Mouse (Mus musculus) bone marrow macrophage, adult 2 months (primary cell): ENCODE data around the gene Gtf2f2. TPM values are rescaled to one million over a fixed set of nuclear protein-coding genes. Genes with fewer than 3 reads are reported as not detected.

Source experiments
- H3K27ac ChIP-seq: 2 replicates; pipeline ENCODE4 v1.5.1; 2012; ENCODE audit warnings: low read depth, low read length; ENCODE audit not compliant: insufficient read depth
- H3K4me1 ChIP-seq: 2 replicates; pipeline ENCODE4 v1.6.1; 2012; ENCODE audit warnings: low read length; ENCODE audit not compliant: control insufficient read depth, insufficient read depth
- H3K4me3 ChIP-seq: 2 replicates; pipeline ENCODE4 v1.5.1; 2012; ENCODE audit warnings: mild to moderate bottlenecking, low read length, moderate library complexity; ENCODE audit not compliant: insufficient read depth
- CTCF ChIP-seq: IDR thresholded peaks from 2 replicates; pipeline ENCODE4 v1.5.1; 2012; ENCODE audit warnings: low read depth, mild to moderate bottlenecking, low read length, moderate library complexity
- POLR2A ChIP-seq: IDR thresholded peaks from 2 replicates; pipeline ENCODE4 v1.6.1; 2012; ENCODE audit warnings: mild to moderate bottlenecking, low read depth, low read length, borderline replicate concordance
- polyA plus RNA-seq: library from polyadenylated mRNA; stranded (reverse); fragments of >200 nt; gene quantifications from 2 replicates; pipeline ENCODE4 v1.2.4, GENCODE M21; 2012; ENCODE audit not compliant: missing spikeins, insufficient read depth, insufficient read length

Gtf2f2 gene
- polyA plus RNA-seq, 1 experiment, result 15.7 TPM

GRCm38 (mm10) chr14:76001781-76002180 is 8.9 kb downstream of the Gtf2f2 start:
- Histone ChIP-seq H3K27ac (no peak overlapping the region), H3K4me3 (no peak overlapping the region), H3K4me1 (peaks cover 9% of the 10 kb centered on the region)
- TF ChIP-seq CTCF, result no peak
- no peak for TF ChIP-seq POLR2A

DNA sequence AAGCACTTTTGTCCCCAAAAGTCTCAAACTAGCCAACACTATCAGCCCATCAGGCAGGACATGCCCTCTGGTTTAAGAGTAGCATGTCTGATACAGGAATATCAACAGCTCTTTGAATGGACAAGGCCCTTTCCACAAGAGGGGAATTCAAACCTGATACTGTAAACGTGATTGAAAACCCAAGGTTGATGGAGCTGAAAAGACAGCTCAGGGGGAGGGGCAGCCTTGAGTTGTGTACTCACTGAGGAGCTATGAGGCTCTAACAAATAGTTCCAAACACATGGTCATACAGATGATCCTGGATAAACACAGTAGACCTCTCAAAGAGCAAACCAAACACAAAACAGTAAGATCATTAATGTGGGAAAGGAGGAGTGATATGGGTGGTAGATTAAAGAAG is 12.6 kb downstream of the Gtf2f2 start:
- TF ChIP-seq POLR2A (no peak), CTCF (no peak)
- no peak overlapping the region for H3K27ac ChIP-seq
- no peak overlapping the region for H3K4me3 ChIP-seq
- H3K4me1 ChIP-seq, result peaks cover 9% of the 10 kb centered on the region

DNA sequence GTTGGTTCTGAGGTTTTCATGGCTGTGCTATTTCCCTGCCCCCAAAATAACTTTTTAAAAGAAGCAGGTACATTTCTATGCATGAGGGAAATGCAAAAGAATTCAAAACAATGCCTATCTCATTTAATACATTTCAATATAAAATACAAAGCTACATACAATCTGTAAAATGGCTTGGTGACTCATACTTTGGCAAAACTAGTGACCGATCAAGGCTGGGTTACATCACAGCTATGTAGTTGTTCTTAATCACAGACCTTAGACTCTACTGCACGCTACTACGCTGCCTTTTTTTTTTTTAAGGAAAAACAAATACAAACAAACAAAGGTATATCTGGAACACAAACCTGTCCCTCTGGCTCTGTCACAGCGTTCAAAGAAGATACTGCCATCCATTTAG is 18.3 kb downstream of the Gtf2f2 start:
- Histone ChIP-seq H3K27ac (no peak overlapping the region), H3K4me1 (peaks cover 2% of the 10 kb centered on the region; the same call in 1 of the 2 replicates), H3K4me3 (no peak overlapping the region)
- TF ChIP-seq POLR2A, result no peak
- no peak for TF ChIP-seq CTCF

GRCm38 (mm10) chr14:75990936-75991335 is 19.7 kb downstream of the Gtf2f2 start:
- TF ChIP-seq CTCF, result no peak
- no peak for TF ChIP-seq POLR2A
- Histone ChIP-seq H3K27ac (no peak overlapping the region), H3K4me1 (peaks cover 2% of the 10 kb centered on the region; the same call in 1 of the 2 replicates), H3K4me3 (no peak overlapping the region)

DNA sequence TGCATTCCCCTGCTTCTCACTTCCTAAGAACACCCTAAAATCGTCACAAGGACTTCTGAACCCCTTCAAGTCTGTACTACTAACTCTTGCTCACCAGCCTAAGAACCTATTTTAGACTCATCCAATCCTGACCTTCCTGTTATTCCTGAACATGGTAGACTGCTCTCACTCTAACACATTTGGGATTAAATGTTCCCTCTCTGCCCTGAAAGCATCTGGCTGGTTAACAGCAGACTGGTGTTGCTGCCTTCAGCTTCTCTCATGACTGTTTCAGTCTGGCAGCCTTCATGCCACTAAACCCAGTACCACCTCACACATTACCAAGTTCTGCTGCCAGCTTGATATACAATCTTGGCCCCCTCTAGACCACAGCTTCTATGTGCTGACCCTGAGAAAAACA is 21.5 kb downstream of the Gtf2f2 start:
- Histone ChIP-seq H3K27ac (no peak overlapping the region), H3K4me1 (peaks cover 11% of the 10 kb centered on the region), H3K4me3 (no peak overlapping the region)
- no peak for TF ChIP-seq CTCF
- no peak for TF ChIP-seq POLR2A

DNA sequence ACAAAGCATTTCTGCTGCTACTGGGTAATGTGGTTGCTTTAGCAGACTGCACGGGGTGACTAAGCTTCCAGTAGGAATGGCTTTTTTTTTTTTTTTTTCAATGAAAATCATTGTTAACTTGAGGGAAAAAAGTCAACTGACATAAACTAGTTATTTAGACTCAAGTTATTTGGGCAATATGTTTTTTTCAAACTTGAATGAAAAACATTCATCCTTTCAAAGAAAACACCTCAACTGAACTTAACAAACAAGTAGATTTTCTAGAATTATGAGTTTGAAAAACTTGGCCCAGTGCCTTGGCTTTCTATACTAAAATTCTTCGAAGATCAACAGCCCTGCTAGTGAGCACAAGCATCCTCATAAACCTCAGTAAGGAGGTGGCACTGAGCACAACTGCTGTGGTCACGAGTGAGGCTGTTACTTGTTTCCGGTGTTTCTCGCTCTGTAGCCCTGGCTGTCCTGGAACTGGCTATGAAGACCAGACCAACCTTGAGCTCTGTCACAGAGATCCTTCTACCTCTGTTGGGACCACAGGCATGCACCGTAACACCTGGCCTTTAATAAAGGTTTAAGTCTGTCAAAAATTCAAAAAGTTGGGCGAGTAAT is 23.7 kb downstream of the Gtf2f2 start:
- TF ChIP-seq CTCF, result no peak
- no peak for TF ChIP-seq POLR2A
- H3K4me3 ChIP-seq, result no peak overlapping the region
- no peak overlapping the region for H3K27ac ChIP-seq
- peaks cover 13% of the 10 kb centered on the region for H3K4me1 ChIP-seq

DNA sequence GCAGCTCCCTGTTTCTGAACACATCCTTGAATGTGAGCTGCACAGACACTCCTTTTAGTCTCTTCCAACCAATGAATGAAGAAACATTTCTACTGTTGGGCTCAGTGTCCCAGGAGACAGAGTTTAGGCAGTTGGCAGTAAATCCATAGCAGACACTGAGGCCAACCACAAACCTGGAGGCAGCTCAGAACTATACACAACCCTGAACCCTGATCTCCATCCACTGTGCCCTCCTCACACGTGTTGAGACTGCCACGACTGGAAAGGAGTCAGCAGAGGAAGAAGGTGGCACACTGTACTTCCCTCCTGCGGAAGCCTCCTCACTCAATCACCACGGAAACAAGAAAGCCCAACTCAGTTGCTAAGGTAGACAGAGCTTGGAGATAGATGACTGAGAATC is 25.6 kb downstream of the Gtf2f2 start:
- no peak for TF ChIP-seq CTCF
- no peak for TF ChIP-seq POLR2A
- Histone ChIP-seq H3K4me1 (peaks cover 11% of the 10 kb centered on the region), H3K27ac (no peak overlapping the region), H3K4me3 (no peak overlapping the region)

DNA sequence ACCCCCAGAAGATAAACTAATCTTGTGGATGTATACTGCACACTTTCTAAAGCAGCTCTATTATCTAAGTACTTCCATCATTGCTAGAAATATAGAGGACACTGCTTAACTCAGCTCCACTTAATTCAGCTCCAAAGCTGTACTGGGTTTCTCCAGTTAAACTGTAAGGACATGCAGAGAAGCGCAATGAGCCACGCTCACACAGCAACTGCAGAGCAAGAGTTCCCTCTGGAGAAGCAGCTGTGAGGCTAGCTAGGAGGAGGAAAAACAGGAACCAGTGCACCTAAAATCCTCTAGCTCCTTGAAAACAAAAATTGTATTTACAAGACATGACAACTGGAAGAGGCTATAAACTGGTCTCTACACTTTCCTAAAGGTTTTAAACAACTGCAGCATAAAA is 26.8 kb downstream of the Gtf2f2 start:
- H3K4me3 ChIP-seq, result no peak overlapping the region
- H3K27ac ChIP-seq, result no peak overlapping the region
- no peak for TF ChIP-seq POLR2A
- TF ChIP-seq CTCF, result no peak
- peaks cover 10% of the 10 kb centered on the region for H3K4me1 ChIP-seq

- H3K4me3 ChIP-seq, result no peak overlapping the region
- TF ChIP-seq CTCF, result no peak
- TF ChIP-seq POLR2A, result no peak
- H3K4me1 ChIP-seq, result peaks cover 10% of the 10 kb centered on the region
- no peak overlapping the region for H3K27ac ChIP-seq
These were observed 29.4 kb downstream of the Gtf2f2 start for GRCm38 (mm10) chr14:75981231-75981630.

GRCm38 (mm10) chr14:75976107-75976506 is 34.6 kb downstream of the Gtf2f2 start:
- H3K4me3 ChIP-seq, result no peak overlapping the region
- no peak for TF ChIP-seq CTCF
- TF ChIP-seq POLR2A, result no peak
- peaks cover 4% of the 10 kb centered on the region; the same call in 1 of the 2 replicates for H3K4me1 ChIP-seq
- H3K27ac ChIP-seq, result no peak overlapping the region
